Comparison of ENCODE assay signal across 26 mouse cellular contexts in genomic region chr17:86509871-86510270, GRCm38 (mm10). TPM values are rescaled to one million over a fixed set of nuclear protein-coding genes. Genes with fewer than 3 reads are reported as not detected.
DNase-seq lines count a peak whose midpoint lies in the region; ATAC-seq and TF ChIP-seq lines count a peak whose summit lies in the region.
"Had no signal": no experiment of that assay in that cellular context is flagged by ENCODE, and none has a peak within 500 bp of the region (broad histone marks: within the 10 kb centered on the region; RNA-seq: fewer than 3 reads in every experiment).

No protein-coding gene starts in this region.

- no peak overlapping the region for H3K4me2 ChIP-seq in limb, embryonic 14.5 days (replicated peaks; ENCODE audit: low read depth, low read length, severe bottlenecking)
- H3K4me2 ChIP-seq: forebrain, embryonic 13.5 days; hindbrain, embryonic 14.5 days; liver, embryonic 12.5 days; stomach, embryonic 15.5 days had no signal

- no peaks in the 10 kb centered on the region; the same call in 1 of the 2 replicates for H3K36me3 ChIP-seq in heart, adult 2 months (ENCODE audit: control insufficient read depth, insufficient read depth, low read length)
- H3K36me3 ChIP-seq in kidney, adult 2 months (ENCODE audit: control insufficient read depth, insufficient read depth, low read length) = no peaks in the 10 kb centered on the region
- no peaks in the 10 kb centered on the region for H3K36me3 ChIP-seq in limb, embryonic 14.5 days (ENCODE audit: control insufficient read depth, insufficient read depth, low read length)
- H3K36me3 ChIP-seq: G1E; liver, embryonic 12.5 days; stomach, embryonic 15.5 days had no signal

- ATAC-seq in limb, embryonic 14.5 days (ENCODE audit: low FRiP score, low read depth) = no peak
- ATAC-seq: forebrain, embryonic 13.5 days; liver, embryonic 12.5 days had no signal

- peaks cover 23% of the 10 kb centered on the region for H3K4me1 ChIP-seq in heart, adult 2 months (ENCODE audit: control insufficient read depth, insufficient read depth, low read length)
- no peaks in the 10 kb centered on the region; the same call in 1 of the 2 replicates for H3K4me1 ChIP-seq in kidney, adult 2 months (ENCODE audit: control insufficient read depth, insufficient read depth, low read length)
- peaks cover 20% of the 10 kb centered on the region for H3K4me1 ChIP-seq in limb, embryonic 14.5 days (ENCODE audit: control insufficient read depth, insufficient read depth, low read length)
- H3K4me1 ChIP-seq: forebrain, embryonic 13.5 days; liver, embryonic 12.5 days had no signal

- H3K27ac ChIP-seq in heart, adult 2 months = peak overlapping the region; percentile 14
- no peak overlapping the region for H3K27ac ChIP-seq in kidney, adult 2 months (ENCODE audit: insufficient read depth, low read depth, low read length)
- H3K27ac ChIP-seq in layer of hippocampus, adult 2 months = peak overlapping the region; percentile 7; the same call in 1 of the 2 replicates
- 0 out of 2 replicates have a peak overlapping the region, but pooled peaks have one; percentile 15 for H3K27ac ChIP-seq in limb, embryonic 14.5 days (replicated peaks; ENCODE audit: low read depth, low read length)
- H3K27ac ChIP-seq: forebrain, embryonic 13.5 days; hindbrain, embryonic 14.5 days; liver, embryonic 12.5 days; stomach, embryonic 15.5 days had no signal

- intact Hi-C loops in heart, adult 2 months (cut with DNase I) = no loop called here

- H3K9ac ChIP-seq in heart, adult 2 months (ENCODE audit: low read depth, low read length) = no peak overlapping the region
- no peak overlapping the region for H3K9ac ChIP-seq in limb, embryonic 14.5 days (ENCODE audit: low read depth, low read length, severe bottlenecking)
- H3K9ac ChIP-seq: forebrain, embryonic 13.5 days; hindbrain, embryonic 14.5 days; liver, embryonic 12.5 days; stomach, embryonic 15.5 days had no signal

- no peak for TF ChIP-seq CTCF in heart, adult 2 months (IDR thresholded peaks at IDR 0.05)
- no peak for TF ChIP-seq CTCF in kidney, adult 2 months (conservative IDR thresholded peaks at IDR 0.05; ENCODE audit: insufficient read depth, insufficient read length, low read depth, low read length)
- no peak for TF ChIP-seq CTCF in layer of hippocampus, adult 2 months (conservative IDR thresholded peaks at IDR 0.05)

- no peaks in the 10 kb centered on the region for H3K79me2 ChIP-seq in heart, adult 2 months (replicated peaks; ENCODE audit: control insufficient read depth, insufficient read depth, low read length)

- DNase-seq in heart, adult 2 months = no peak
- DNase-seq in heart, adult 11 months = no peak
- DNase-seq in kidney, adult 2 months = peak; percentile 50
- no peak for DNase-seq in kidney, adult 11 months
- DNase-seq in layer of hippocampus, adult 2 months (ENCODE audit: low spot score in 2 of 2) = no peak
- DNase-seq in layer of hippocampus, adult 9-11 months = no peak
- peak; percentile 29 for DNase-seq in limb, embryonic 14.5 days (ENCODE audit: low spot score)
- no peak for DNase-seq in frontal cortex, postnatal 36 days (ENCODE audit: low spot score in 2 of 2)
- DNase-seq: adrenal gland, postnatal 25 days; cerebellum, adult 11 months; cerebellum, postnatal 10 days; gastrocnemius, postnatal 14 days; heart, postnatal 10 days; lung, adult 2 months; lung, postnatal 36 days; thymus, adult 18-20 months had no signal

- H3K4me3 ChIP-seq in heart, adult 2 months = no peak overlapping the region
- H3K4me3 ChIP-seq in kidney, adult 2 months (ENCODE audit: insufficient read depth, low read depth, low read length) = no peak overlapping the region
- no peak overlapping the region for H3K4me3 ChIP-seq in layer of hippocampus, adult 2 months
- H3K4me3 ChIP-seq in limb, embryonic 14.5 days (replicated peaks; ENCODE audit: low read length) = no peak overlapping the region
- H3K4me3 ChIP-seq: forebrain, embryonic 13.5 days; liver, embryonic 12.5 days; stomach, embryonic 15.5 days had no signal

- no peaks in the 10 kb centered on the region for H3K9me3 ChIP-seq in limb, embryonic 14.5 days (ENCODE audit: control insufficient read depth, low read length)
- H3K9me3 ChIP-seq: forebrain, embryonic 13.5 days; liver, embryonic 12.5 days; stomach, embryonic 15.5 days had no signal

- no peaks in the 10 kb centered on the region for H3K27me3 ChIP-seq in heart, adult 2 months (ENCODE audit: control insufficient read depth, insufficient read depth, low read length)
- H3K27me3 ChIP-seq in kidney, adult 2 months (replicated peaks; ENCODE audit: control insufficient read depth, insufficient read depth, low read length) = no peaks in the 10 kb centered on the region
- no peaks in the 10 kb centered on the region for H3K27me3 ChIP-seq in limb, embryonic 14.5 days (ENCODE audit: control insufficient read depth, insufficient read depth, low read length)
- H3K27me3 ChIP-seq: forebrain, embryonic 13.5 days; liver, embryonic 12.5 days; stomach, embryonic 15.5 days had no signal

- TF ChIP-seq EP300 in heart, adult 2 months (IDR thresholded peaks at IDR 0.05; ENCODE audit: insufficient read depth, low read depth, low read length) = no peak

- no peak for TF ChIP-seq POLR2A in heart, adult 2 months (IDR thresholded peaks at IDR 0.05; ENCODE audit: insufficient read depth, low read depth, low read length)
- no peak for TF ChIP-seq POLR2A in kidney, adult 2 months (IDR thresholded peaks at IDR 0.05; ENCODE audit: low read depth, low read length)
- no peak for TF ChIP-seq POLR2A in limb, embryonic 14.5 days (IDR thresholded peaks at IDR 0.05; ENCODE audit: borderline replicate concordance, extremely low read depth, insufficient read depth, insufficient read length)

- WGBS in heart, adult 2 months = 52% methylated on average over 5 of the region's 5 CpGs
- WGBS in kidney, adult 2 months = 42% methylated on average over 5 of the region's 5 CpGs
- WGBS in limb, embryonic 14.5 days = 28% methylated on average over 5 of the region's 5 CpGs

RNA-seq across cellular contexts. Expression of gene Gm10309, which starts 4.8 kb away (rescaled TPM):
- not detected for total RNA-seq in heart, adult 2 months (2021)
- polyA plus RNA-seq in heart, adult 2 months (2012; rRNA removed) = 0.08 TPM in 1 of 2 replicates, not detected in the other
- polyA plus RNA-seq in kidney, adult 2 months (2012; rRNA removed) = 0.08 and 0.13 TPM in 2 replicates
- not detected for total RNA-seq in layer of hippocampus, adult 2 months (2021)
- polyA plus RNA-seq in limb, embryonic 14.5 days (2012; rRNA removed) = 0.03 and 0.09 TPM in 2 replicates
- 0.47 TPM in 1 of 2 replicates, not detected in the other for polyA plus RNA-seq in limb, embryonic 14.5 days (2014; fragmentation: Nextera tagmentation; extraction: Ambion mirVana)
- total RNA-seq: adrenal gland, postnatal 25 days; gastrocnemius, postnatal 14 days; heart, postnatal 10 days; layer of hippocampus, adult 8-10 months; left cerebral cortex, adult 18-20 months; left cerebral cortex, postnatal 36 days; midbrain, postnatal 0 days; neutrophil, adult 5-6 weeks had no signal
- polyA plus RNA-seq: G1E had no signal

Comparison
In these comparisons a context has a peak if more than half of its experiments do, and no peak if none do; other contexts are left out.
1. DNase-seq: peak in kidney, adult 2 months (single experiment) and limb, embryonic 14.5 days (single experiment); none in heart, adult 2 months (0 of 2), heart, adult 11 months (single experiment), kidney, adult 11 months (single experiment), layer of hippocampus, adult 2 months (0 of 2), layer of hippocampus, adult 9-11 months (single experiment) and frontal cortex, postnatal 36 days (0 of 2).